Mouse (Mus musculus) embryonic facial prominence, embryonic 11.5 days (tissue): ENCODE measurements at regions not wholly inside any gene's neighbourhood (a gene's known extent, or its start where the extent isn't known, plus 50 kb on each side); places are given as distances from the start of the nearest gene placed in this dataset. TPM values are rescaled to one million over a fixed set of nuclear protein-coding genes. Genes with fewer than 3 reads are reported as not detected.

Source experiments
- ATAC-seq: fragments of 200-750 bp; cut with Nextera tagmentation; replicated peaks from 2 replicates; pipeline ENCODE4 v1.8.0; 2017; ENCODE audit warnings: low read depth; ENCODE audit not compliant: insufficient number of reproducible peaks, low FRiP score, low TSS enrichment
- DNase-seq: peaks from one replicate; pipeline ENCODE4 v3.0.0-alpha.2; 2015; ENCODE audit warnings: low spot score
- H3K27ac ChIP-seq: fragments of 300-500 bp; sonication (generic); replicated peaks from 2 replicates; pipeline ENCODE4 v1.5.1; 2014; ENCODE audit warnings: mild to moderate bottlenecking, low read depth, low read length, control low read depth
- H3K27me3 ChIP-seq: fragments of 300-500 bp; sonication (generic); 2 replicates; pipeline ENCODE4 v1.6.1; 2014; ENCODE audit warnings: mild to moderate bottlenecking, low read length, moderate library complexity, mixed read lengths; ENCODE audit not compliant: control insufficient read depth, insufficient read depth
- H3K36me3 ChIP-seq: fragments of 300-500 bp; sonication (generic); replicated peaks from 2 replicates; pipeline ENCODE4 v1.6.1; 2014; ENCODE audit warnings: low read depth, mild to moderate bottlenecking, low read length, moderate library complexity, mixed read lengths; ENCODE audit not compliant: control insufficient read depth, insufficient read depth
- H3K4me1 ChIP-seq: fragments of 300-500 bp; sonication (generic); 2 replicates; pipeline ENCODE4 v1.6.1; 2014; ENCODE audit warnings: low read length, mixed read lengths; ENCODE audit not compliant: control insufficient read depth, insufficient read depth
- H3K4me2 ChIP-seq: fragments of 300-500 bp; sonication (generic); 2 replicates; pipeline ENCODE4 v1.6.1; 2014; ENCODE audit warnings: low read depth, mild to moderate bottlenecking, control low read depth, low read length, moderate library complexity
- H3K4me3 ChIP-seq: fragments of 300-500 bp; sonication (generic); 2 replicates; pipeline ENCODE4 v1.5.1; 2014; ENCODE audit warnings: low read depth, low read length, control low read depth
- H3K9ac ChIP-seq: fragments of 300-500 bp; sonication (generic); replicated peaks from 2 replicates; pipeline ENCODE4 v1.6.1; 2014; ENCODE audit warnings: mild to moderate bottlenecking, control low read depth, low read length
- H3K9me3 ChIP-seq: fragments of 300-500 bp; sonication (generic); replicated peaks from 2 replicates; pipeline ENCODE4 v1.6.1; 2016; ENCODE audit warnings: mild to moderate bottlenecking, low read length, inconsistent platforms, mixed read lengths; ENCODE audit not compliant: control insufficient read depth
- WGBS: fragments of 180-500 bp; shearing (Covaris S2); extraction: QIAGEN DNeasy Blood & Tissue Kit; methylation state at CpG from one replicate; pipeline ENCODE4 v1.1.7; 2014; 5-methylcytosine and 5-hydroxymethylcytosine counted together
- microRNA-seq: library from miRNA; unstranded; fragments of <30 nt; microRNA quantifications from one replicate; pipeline ENCODE4, GENCODE M21; 2016; ENCODE audit warnings: borderline number of aligned reads

GRCm38 (mm10) chr6:94759649-94760048 is 59.7 kb upstream of the Lrig1 start:
- H3K9me3 ChIP-seq, result no peaks in the 10 kb centered on the region
- 100% methylated on average over 1 of the region's 1 CpGs for WGBS

GRCm38 (mm10) chr6:94756006-94756405 is 56.0 kb upstream of the Lrig1 start:
- whole genome bisulfite sequencing, result 53% methylated on average over 4 of the region's 4 CpGs
- no peaks in the 10 kb centered on the region for H3K36me3 ChIP-seq
- no peaks in the 10 kb centered on the region for H3K9me3 ChIP-seq
- no peak overlapping the region for H3K4me3 ChIP-seq
- DNase-seq (peak; percentile 39), ATAC-seq (no peak; the same call in 1 of the 2 replicates)
- H3K4me1 ChIP-seq, result no peaks in the 10 kb centered on the region
- H3K4me2 ChIP-seq, result no peak overlapping the region
- no peak overlapping the region for H3K9ac ChIP-seq
- no peaks in the 10 kb centered on the region for H3K27me3 ChIP-seq
- no peak overlapping the region for H3K27ac ChIP-seq

More at GRCm38 (mm10) chr6:94759649-94760048, 59.7 kb upstream of the Lrig1 start:
- H3K27me3 ChIP-seq, result no peaks in the 10 kb centered on the region
- H3K4me3 ChIP-seq, result no peak overlapping the region
- H3K36me3 ChIP-seq, result no peaks in the 10 kb centered on the region
- no peak overlapping the region for H3K4me2 ChIP-seq
- H3K4me1 ChIP-seq, result no peaks in the 10 kb centered on the region
- DNase-seq (no peak), ATAC-seq (no peak)
- H3K9ac ChIP-seq, result no peak overlapping the region
- no peak overlapping the region for H3K27ac ChIP-seq

GRCm38 (mm10) chr6:94755297-94755831 is 55.4 kb upstream of the Lrig1 start:
- 60% methylated on average over 13 of the region's 13 CpGs for WGBS
- Histone ChIP-seq H3K9me3 (no peaks in the 10 kb centered on the region), H3K36me3 (no peaks in the 10 kb centered on the region), H3K4me2 (no peak overlapping the region), H3K27me3 (no peaks in the 10 kb centered on the region), H3K4me3 (no peak overlapping the region), H3K9ac (no peak overlapping the region), H3K4me1 (no peaks in the 10 kb centered on the region), H3K27ac (no peak overlapping the region)
- ATAC-seq (0 out of 2 replicates have a peak, but pooled peaks have one; percentile 46), DNase-seq (no peak)

GRCm38 (mm10) chr6:94754522-94754921 is 54.6 kb upstream of the Lrig1 start:
- Histone ChIP-seq H3K9me3 (no peaks in the 10 kb centered on the region), H3K9ac (no peak overlapping the region), H3K4me1 (no peaks in the 10 kb centered on the region), H3K36me3 (no peaks in the 10 kb centered on the region), H3K4me3 (no peak overlapping the region), H3K27me3 (no peaks in the 10 kb centered on the region), H3K27ac (no peak overlapping the region), H3K4me2 (no peak overlapping the region)
- ATAC-seq (no peak), DNase-seq (no peak)
- WGBS, result 93% methylated on average over 3 of the region's 3 CpGs

- WGBS, result 25% methylated on average over 8 of the region's 8 CpGs
- Histone ChIP-seq H3K36me3 (no peaks in the 10 kb centered on the region), H3K4me3 (no peak overlapping the region), H3K4me1 (no peaks in the 10 kb centered on the region), H3K27ac (no peak overlapping the region), H3K9ac (no peak overlapping the region), H3K9me3 (no peaks in the 10 kb centered on the region), H3K4me2 (no peak overlapping the region), H3K27me3 (no peaks in the 10 kb centered on the region)
- ATAC-seq (no peak), DNase-seq (no peak)
These were observed 51.1 kb upstream of the Lrig1 start for GRCm38 (mm10) chr6:94751101-94751440.

- WGBS, result 24% methylated on average over 13 of the region's 13 CpGs
- Histone ChIP-seq H3K36me3 (no peaks in the 10 kb centered on the region), H3K27me3 (no peaks in the 10 kb centered on the region), H3K4me1 (no peaks in the 10 kb centered on the region), H3K4me3 (no peak overlapping the region), H3K27ac (no peak overlapping the region), H3K9me3 (no peaks in the 10 kb centered on the region), H3K9ac (no peak overlapping the region), H3K4me2 (no peak overlapping the region)
- ATAC-seq, result 0 out of 2 replicates have a peak, but pooled peaks have one; percentile 32
- no peak for DNase-seq
These were observed 50.5 kb upstream of the Lrig1 start for GRCm38 (mm10) chr6:94750228-94751100.

Small RNA genes in the stretch of these regions (microRNA-seq; reads per million reads assigned to microRNA genes)
- not detected for gene Gm23364
